Mouse (Mus musculus) bone marrow, adult 2 months (tissue): ENCODE results near the gene Slc1a2.

ENCODE experiments used
- CTCF ChIP-seq: fragments of 200-500 bp; IDR thresholded peaks from 2 replicates; pipeline ENCODE4 v1.5.1; 2011; ENCODE audit warnings: low read length, control low read depth; ENCODE audit not compliant: control insufficient read depth, insufficient read depth
- POLR2A ChIP-seq: fragments of 200-500 bp; IDR thresholded peaks from 2 replicates; pipeline ENCODE4 v1.6.1; 2011; ENCODE audit warnings: low read depth, mild to moderate bottlenecking, control low read depth, low read length, borderline replicate concordance; ENCODE audit not compliant: control insufficient read depth

GRCm38 (mm10) chr2:102745259-102745906 is 86.9 kb downstream of the Slc1a2 start:
- no peak for TF ChIP-seq CTCF
- TF ChIP-seq POLR2A = no peak
